Mouse (Mus musculus) adrenal gland, postnatal 14 days (tissue): ENCODE measurements around the gene Ankrd28. TPM values are rescaled to one million over a fixed set of nuclear protein-coding genes. Genes with fewer than 3 reads are reported as not detected.
"Not testable (repeated sequence)": the region's sequence is repeated elsewhere in the genome, so short reads cannot be mapped to it uniquely, and the experiment has no call there.

Source experiments
- DNase-seq: peaks from one replicate; pipeline ENCODE4 v3.0.0; 2021; ENCODE audit warnings: mixed read lengths
- total RNA-seq: library from RNA; stranded (reverse); gene quantifications from 2 replicates; pipeline ENCODE4 v1.2.3, GENCODE M21; 2021

Ankrd28 gene
- total RNA-seq, 1 experiment from 2014 or later: 25.1 TPM

DNA sequence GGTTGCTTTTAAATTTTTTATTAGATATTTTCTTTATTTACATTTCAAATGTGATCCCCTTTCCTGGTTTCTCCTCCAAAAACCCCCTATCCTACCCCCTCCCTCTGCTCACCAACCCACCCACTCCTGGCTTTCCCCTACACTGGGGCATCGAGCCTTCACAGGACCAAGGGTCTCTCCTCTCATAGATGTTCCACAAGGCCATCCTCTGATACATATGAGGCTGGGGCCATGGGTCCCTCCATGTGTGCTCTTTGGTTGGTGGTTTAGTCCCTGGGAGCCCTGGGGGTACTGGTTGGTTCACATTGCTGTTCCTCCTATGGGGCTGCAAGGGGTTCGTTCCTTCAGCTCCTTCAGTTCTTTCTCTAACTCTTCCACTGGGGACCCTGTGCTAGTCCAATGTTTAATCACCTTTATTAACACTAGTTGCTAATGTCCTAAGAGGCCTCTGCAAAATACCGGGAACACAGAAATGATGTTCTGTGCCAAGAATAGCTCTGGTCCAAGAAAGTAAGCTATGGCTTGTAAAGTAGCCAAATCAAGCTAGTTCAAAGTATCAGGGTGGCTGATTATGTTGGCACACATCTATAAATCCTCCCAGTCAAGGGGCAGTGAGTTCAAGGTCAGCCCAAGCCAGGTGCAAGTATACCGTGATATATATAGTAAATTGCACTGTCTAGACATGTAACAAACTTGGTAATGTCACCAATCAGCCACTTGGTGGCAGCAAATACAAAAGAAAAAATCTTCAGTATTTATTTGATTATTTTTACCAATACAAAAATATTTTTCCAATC lies 36.3 kb downstream of the Ankrd28 start:
- peak; percentile 17 for DNase-seq

DNA sequence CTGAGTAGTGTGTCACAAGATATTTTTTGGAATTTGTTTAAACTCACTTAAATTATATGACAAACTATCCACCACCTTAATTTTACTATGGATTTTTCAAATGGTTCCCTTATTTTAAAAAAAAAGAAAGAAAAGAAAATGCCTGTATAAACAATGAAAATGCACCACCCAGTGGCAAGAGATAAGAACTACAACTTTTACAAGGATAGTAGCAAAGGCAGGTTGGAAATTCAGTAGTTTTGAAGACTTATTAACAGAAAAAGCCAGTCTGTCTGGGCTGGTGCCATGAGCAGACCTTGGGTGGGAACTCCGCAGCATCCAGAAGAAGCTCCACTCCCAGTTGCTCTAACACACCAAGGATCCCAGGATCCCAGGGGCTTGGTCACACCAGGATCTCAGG lies 39.7 kb downstream of the Ankrd28 start:
- peak; percentile 13 for DNase-seq

DNA sequence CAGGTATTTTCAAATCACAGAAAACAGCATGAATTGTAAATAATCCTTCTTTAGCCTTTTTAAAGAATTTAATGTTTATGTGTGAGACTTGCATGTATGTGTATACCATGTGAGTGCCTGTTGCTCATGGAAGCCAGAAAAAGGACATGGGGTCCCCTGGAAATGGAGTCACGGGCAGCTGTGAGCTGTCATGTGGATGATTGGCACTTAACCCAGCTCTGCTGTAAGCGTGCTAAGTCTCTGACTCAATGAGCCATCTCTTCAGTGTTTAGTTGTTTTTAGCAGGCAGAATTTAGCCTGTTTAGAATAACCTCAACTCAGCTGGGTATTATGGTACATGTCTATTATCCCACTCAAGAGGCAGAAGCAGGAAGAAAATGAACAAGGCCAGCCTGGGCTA lies 43.5 kb downstream of the Ankrd28 start:
- DNase-seq: no peak

DNA sequence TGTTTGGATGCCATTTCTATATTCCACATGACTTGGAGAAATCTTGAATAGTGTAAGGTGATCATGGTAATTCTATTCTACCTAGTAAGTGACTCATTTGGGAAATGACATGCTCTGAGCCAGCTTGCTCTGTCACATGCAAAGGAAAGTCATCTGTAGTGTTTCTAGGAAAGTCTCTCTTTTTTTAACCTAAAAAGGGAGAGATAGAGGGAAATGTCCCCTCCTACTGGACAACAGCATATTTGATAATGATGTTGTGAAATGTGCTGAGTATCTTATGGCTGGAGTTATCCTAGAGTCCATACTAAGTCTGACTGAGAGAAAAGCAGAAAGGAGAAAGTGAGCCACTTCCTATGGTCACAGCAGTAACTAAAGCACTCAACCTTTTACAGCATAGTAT lies 44.8 kb downstream of the Ankrd28 start:
- DNase-seq: no peak

DNA sequence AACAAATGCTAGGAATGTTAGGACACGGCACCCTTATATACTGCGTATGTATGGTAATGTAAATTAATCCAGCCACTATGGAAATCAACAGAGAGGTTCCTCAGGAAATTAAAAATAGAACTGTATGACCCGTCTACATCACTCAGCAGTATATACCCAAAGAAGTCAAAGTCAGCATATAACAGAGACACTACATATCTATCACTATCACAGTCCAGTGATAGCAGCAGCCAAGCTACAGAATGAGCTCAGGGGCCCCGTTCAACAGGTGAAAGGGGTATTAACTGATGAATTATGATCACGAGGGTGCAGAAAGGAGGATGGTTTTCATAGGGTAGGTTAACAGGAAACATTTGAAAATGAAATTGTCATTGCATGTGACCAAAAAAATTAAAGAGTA lies 45.5 kb downstream of the Ankrd28 start:
- DNase-seq: no peak

DNA sequence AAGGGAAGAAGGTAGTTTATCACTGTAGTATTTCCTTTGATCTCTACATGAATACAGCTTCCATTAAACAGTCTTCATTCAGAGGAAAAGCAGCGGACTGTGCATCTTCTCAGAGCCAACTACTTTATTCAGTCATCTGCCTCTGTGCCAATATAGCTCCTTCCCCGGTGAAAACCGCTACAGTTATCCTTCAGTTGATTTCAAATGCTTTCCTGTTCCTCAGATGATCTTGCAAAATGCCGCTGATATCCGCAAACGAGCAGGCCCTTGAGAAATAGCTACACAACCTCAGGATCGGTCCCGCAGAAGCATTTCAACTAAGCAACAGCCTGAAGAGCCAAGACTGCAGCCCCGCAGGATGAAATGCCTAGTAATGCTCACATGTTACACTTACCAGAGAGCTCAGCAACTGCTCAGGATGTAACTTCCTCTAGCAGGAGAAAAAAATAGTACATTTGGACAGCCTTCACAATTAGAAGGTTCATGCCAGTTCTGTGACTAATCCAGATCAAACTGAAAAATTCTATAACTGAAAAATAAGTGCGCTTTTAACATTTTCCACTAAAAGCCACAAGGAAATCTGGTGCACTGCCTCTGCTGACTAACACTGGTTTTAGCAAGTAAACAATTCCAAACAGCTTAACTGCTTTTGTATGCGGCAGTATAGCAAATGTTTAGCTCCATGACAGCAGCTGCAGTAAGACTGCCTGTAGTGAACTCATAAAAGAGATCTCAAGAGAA lies 49.0 kb downstream of the Ankrd28 start:
- DNase-seq: peak; percentile 54

DNA sequence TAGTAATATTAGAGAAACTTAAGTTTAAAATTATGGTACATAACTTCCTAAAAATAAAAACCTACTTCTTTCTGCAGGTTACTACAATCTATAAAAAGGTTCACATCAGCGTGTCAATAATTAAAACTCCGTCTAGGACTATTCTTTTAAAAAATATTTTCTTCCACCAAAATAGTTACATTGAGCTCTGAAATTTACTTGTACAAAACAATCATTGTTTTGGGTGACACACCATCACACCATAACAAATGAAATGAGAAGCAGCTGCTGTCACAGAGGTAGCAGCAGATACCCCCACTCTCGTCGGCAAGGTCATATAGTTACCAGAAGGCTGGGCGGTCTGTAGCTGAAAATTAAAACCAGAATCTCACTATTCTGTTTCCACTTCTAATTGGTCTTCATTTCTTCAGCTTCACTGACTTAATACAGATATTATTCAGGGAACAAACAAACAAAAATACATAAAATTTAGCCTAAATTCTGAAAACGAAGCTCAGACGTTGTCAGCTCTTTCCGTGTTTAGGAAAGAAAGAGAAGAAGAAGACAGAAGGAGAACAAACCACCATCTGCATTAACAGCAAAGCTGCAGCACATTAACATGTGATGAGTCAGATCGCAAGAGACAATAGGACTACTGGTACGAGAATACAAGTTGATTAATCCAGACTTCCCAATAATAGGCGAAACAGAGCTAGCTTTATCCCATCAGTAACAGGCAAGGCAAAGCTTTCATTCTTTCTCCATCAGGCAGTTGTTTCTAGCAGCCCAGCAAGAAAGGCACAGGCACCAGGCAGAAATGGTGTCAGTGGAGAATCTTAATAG lies 49.8 kb downstream of the Ankrd28 start:
- no peak for DNase-seq

DNA sequence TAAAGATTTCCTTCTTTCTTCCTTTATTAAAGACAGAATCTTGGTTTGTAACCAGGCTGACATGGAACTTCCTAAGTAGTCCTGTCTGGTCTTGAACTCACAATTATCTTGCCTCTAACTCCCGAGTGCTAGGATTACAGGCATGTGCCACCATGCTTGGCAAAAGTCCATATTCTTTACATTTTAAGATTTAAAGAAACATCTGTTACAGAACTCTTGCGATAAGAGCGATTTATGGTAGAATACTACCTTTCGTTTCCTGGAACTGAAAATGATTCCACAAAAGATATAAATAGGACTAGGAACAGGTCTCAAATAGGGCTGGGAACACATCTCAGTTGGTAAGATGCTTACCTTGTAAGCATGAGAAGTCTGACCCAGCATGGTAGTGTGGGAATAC lies 56.9 kb downstream of the Ankrd28 start:
- DNase-seq: no peak

DNA sequence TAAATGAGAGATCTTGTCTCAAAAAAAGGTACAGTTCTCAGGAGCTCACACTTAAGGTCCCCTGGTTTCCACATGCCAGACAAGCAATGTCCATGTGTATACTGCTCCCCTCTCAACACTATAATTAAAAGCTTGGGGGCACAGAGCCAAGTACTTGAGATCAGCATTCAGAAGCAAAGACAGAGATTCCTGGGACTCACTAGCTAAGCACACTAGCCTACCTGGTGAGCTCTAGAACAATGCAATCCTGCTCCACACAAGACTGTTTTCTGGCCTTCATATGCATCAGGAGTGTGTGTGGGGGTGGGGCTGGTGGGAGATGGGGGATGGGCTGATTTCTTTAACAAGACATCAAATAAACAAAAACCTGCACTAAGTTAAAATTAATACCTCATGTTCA lies 58.2 kb downstream of the Ankrd28 start:
- no peak for DNase-seq

DNA sequence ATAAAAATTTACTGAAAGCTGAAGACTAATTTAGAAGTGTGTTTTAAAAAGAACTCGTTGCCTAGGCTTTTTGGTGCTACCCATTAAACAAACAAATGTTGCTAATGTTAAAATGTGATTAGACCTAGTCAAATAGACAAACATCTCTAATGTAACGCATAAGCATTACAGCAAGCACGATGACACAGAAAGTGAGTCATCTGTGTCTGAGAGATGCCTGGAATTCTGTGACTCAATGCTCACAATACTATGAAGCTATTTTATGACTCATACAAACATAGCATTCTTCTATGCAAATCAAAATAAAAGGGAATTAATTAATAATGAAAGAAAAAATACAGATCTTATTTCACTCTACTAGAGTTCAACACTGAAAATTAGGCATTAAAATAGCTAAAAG lies 61.9 kb downstream of the Ankrd28 start:
- DNase-seq: no peak

DNA sequence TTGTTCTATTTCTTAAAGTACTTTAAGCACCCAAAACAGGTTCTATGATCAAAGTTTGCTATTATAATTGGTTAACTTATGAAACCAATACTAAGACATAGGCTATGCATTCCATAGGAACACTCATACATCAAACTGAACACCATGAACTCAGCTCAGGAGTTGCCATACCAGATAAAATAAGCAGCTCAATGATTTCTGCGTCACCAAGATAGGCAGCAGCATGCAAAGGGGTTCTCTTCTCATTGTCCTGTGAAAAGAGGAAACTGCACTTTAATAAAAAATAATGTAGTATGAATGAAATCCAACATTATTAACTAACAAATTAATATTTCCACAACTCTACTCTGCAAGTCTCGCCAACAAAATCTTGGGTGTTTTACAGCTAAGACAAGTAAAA lies 66.4 kb downstream of the Ankrd28 start:
- DNase-seq: no peak

DNA sequence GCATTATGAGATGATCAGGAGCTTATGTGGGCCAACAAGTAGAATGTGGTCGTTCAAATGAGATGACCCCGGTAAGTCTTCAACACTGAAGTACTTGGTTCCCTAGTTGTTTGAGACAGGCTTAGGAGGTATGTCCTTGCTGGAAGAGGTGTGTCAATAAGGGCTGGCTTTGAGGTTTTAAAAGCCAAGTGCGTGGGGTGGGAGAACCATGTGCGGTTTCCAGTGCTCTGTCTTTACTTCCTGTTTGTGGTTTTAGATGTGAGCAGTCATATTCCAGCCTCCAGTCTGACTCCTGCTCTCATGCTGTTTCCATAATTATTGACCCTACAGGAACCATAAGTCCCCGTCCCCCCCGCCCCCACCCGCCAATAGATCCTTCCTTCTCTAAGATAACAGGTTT lies 68.7 kb downstream of the Ankrd28 start:
- no peak for DNase-seq

DNA sequence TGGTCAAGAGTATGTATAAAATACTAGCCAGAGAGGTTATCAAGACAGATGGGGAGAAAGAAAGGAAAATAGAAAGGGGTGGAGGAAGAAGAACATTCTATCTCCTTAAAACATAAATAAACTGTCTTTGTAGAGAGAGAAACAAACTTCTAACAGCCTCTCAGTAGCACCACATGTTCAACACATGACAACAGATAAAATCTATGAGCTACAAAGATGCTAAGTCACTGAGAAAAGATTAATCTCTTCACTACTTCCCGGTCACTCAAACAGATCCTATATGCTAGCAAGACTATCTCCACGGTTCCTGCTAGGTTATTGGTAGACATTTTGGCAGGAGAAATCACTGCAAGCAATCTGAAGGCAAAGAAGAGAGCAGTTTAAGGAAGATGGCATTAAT lies 71.3 kb downstream of the Ankrd28 start:
- DNase-seq: no peak

DNA sequence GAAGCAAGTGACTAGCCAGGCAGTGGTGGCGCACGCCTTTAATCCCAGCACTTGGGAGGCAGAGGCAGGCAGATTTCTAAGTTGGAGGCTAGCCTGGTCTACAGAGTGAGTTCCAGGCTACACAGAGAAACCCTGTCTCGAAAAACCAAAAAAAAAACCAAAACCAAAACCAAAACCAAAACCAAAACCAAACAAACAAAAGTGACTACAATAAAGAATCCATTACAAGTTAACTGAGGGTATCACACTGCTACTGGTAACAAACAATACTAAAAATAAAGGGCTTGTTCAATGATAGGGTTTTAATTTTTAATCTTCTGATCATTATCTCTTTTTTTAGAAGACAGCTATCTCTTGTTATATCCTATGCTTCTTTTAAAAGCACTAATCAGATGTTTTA lies 72.0 kb downstream of the Ankrd28 start:
- not testable (repeated sequence) for DNase-seq

DNA sequence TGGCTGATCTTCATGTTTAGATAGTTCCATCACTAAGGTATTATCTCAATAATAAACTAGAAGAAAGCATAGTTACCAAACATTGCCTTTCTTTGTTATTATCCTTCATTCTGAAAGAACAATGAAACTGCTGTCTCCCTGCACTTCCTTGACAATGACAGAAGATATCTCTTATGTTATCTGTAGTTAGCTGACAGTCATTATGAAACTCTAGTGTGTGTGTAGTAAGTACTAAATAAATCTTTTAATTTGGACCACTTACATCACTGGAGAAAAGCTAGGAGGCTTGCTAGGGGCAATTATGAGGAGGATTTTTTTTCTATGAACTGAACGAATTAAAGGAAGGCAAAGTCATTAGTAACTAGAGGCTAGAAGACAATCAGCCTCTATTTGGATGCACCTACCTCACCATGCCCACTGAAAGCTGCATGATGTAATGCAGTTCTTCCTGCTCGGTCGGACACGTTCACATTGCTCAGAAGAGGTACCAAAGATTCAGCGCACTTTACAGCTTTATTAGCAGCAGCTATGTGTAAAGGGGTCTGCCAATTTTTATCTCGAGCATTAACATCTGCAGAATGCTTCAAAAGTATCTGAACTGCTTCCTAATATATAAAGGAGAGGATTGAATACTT lies 82.1 kb downstream of the Ankrd28 start:
- DNase-seq: no peak

DNA sequence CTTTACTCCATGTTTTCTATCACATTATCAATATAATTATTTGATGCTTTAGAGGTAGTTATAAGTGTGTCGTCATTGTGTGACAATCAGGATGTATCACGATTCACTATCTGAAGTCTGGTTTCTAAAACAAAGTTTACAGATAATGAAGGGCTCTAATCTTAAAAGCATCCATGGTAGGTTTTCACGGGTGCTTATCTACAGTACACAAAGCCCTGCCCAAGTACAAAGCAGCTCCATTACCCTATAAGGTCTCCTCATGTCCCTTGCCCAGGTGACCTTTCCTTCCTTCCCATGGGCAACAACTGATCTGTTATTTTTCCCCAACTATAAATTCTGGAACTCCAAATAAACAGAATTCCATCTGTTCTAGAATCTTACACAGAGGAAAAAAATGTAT lies 87.9 kb downstream of the Ankrd28 start:
- no peak for DNase-seq

DNA sequence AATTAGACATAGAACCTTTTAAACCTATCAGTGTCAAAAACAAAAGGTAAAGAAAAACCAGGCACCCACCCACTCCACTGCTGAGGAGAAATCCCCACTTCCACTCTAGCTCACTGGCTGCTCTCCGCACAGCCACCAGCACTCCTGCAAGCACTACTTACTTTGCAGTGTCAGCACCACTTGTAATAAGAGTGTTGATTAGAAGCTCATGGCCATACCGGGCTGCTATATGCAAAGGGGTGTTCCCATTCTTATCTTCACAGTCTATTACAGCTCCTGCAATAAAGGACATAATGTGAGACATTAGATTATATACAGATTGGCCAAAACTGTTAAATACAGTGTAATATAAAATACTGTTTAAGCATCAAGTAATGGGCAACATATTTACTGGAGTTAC lies 95.6 kb downstream of the Ankrd28 start:
- DNase-seq: no peak

DNA sequence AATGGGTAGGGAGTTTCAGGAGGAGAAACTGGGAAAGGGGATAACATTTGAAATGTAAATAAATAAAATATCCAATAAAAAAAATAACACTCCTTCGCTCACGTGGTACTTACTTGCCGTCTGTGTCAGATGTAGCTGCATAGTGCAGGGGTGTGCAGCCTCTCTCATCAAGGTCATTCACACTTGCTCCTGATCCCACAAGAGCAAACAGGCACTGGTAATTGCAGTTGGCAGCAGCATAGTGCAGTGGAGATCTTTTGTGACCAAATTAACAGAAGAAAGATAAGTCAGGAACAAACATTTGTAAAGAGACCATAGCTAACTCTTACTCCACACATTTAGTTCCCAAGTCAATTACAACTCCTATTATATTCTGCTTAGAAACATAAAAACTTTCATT lies 102.9 kb downstream of the Ankrd28 start:
- DNase-seq: no peak

DNA sequence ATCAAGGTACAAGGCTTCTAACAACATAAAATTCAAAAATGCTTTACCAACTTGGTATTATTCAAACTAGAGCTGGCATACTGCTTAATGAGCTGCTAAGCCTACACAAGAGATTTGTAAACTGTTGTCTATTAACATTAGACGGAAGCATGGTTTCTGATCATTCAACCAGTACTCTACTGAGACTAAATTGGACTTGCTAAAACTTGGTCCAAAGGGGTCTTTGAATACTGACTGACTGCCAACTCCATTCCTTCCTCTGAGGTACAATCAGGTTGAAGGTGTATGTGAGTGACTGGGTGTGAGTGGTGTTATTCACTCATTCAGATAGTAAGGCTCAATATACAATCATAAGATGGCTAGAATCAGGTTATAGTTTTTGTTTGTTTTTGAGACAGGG lies 107.7 kb downstream of the Ankrd28 start:
- DNase-seq: no peak

DNA sequence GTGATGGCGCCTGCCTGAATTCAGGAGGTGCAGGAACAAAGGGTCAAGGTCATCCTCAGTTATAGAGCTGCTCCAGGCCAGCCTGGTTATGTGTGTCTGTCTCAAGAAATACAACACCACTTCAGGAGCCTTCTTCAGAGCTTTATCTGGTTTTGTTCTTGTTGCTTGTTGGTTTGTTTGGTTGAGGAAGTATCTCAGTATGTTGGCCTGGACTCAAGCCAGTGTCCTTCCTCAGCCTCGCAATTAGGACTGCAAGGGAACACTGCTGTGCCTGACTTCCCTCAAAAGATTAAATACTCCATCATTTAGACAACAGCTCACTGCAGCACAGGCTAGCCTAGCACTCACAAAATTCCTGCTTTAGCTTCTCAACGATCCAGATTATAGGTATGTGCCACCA lies 109.2 kb downstream of the Ankrd28 start:
- DNase-seq: no peak

DNA sequence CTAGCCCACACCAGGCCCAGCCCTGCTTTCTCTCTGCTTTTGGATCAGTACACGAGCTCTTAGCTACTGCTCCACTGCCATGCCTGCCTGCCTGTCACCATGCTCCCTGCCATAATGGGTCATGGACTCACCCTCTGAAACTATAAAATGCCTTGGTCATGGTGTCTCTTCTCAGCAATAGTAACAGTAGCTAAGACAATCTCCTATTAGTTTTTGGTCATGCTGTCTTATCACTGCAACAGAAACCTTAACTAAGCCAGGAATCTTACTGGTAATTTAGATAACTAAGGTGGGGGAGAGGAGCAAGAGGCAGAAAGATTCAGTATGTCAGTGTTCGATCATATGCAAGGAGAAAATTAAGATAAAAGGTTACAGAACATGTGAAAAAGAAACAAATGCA lies 112.1 kb downstream of the Ankrd28 start:
- DNase-seq: no peak

DNA sequence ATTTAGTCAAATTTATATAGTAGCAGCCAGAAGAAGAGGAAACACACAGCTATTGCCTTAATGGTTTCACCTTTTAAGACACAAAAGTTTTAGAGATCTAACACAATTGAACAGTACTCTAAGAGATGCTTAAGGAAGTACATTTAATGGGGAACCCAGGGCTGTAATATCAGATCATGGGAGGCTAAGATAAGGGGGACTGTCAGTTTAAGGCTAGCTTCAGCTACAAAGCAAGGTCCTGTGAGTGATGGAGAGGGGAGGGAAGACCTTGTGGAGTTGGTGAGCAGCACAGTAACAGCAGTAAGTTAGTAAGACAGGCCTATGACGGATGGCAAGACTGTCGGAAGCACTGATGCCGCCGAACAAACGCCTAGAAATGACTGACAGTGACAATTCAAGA lies 113.1 kb downstream of the Ankrd28 start:
- DNase-seq: no peak

DNA sequence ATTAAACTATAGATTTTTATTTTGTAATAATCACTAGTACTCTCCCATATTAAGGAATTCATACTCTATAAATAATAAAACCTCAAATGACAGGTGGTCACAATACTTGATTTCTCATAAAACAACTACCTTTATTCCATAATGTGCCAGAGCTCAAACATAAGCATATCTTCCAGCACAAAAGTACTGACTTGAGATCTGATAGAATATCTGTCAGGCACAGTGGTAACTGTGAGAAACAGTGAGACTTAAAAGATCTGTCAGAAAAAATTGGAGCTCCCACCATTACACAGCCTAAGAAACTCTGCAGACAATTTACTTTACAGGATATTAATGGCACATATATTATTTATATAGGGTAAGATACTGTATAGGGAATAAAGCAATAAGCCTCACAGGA lies 114.8 kb downstream of the Ankrd28 start:
- DNase-seq: no peak
